Mouse (Mus musculus): ENCODE results near the gene C1s1. TPM values are rescaled to one million over a fixed set of nuclear protein-coding genes. Genes with fewer than 3 reads are reported as not detected.
"Not testable (repeated sequence)": the region's sequence is repeated elsewhere in the genome, so short reads cannot be mapped to it uniquely, and the experiment has no call there.

The C1s1 gene
- polyA plus RNA-seq, 1 experiment from 2014 or later: 0.73 TPM

DNA sequence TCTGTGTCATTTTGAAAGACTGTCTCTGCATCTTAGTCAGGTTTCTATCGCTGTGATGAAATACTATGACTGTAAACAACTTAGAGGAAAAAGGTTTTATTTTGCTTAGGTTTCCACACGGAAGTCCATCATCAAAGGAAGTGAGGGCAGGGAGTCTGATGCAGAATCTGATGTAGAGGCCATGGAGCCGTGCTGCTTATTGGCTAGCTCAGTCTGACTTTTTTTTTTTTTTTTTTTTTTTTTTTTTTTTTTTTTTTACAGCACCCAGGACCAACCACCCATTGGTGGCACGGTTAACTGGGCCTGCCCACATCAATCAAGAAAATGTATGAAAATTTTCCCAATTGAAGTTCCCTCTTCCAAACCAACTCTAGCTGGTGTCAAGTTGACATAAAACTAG is 53.2 kb downstream of the C1s1 start:
- Histone ChIP-seq H3K4me1 (ENCODE audit: control insufficient read depth, insufficient read depth, low read length) (no peaks in the 10 kb centered on the region), H3K27ac (ENCODE audit: low read length) (no peak overlapping the region), H3K4me3 (ENCODE audit: low read depth, low read length) (no peak overlapping the region), H3K9ac (ENCODE audit: low read depth, low read length) (no peak overlapping the region), H3K36me3 (ENCODE audit: control insufficient read depth, insufficient read depth, low read length) (no peaks in the 10 kb centered on the region), H3K4me2 (ENCODE audit: low read length) (no peak overlapping the region), H3K27me3 (ENCODE audit: control insufficient read depth, insufficient read depth, low read depth, low read length) (no peaks in the 10 kb centered on the region), H3K9me3 (replicated peaks; ENCODE audit: control insufficient read depth, low read length, poor library complexity, severe bottlenecking) (no peaks in the 10 kb centered on the region)
- ATAC-seq: no peak
- WGBS: 77% methylated on average over 4 of the region's 4 CpGs

DNA sequence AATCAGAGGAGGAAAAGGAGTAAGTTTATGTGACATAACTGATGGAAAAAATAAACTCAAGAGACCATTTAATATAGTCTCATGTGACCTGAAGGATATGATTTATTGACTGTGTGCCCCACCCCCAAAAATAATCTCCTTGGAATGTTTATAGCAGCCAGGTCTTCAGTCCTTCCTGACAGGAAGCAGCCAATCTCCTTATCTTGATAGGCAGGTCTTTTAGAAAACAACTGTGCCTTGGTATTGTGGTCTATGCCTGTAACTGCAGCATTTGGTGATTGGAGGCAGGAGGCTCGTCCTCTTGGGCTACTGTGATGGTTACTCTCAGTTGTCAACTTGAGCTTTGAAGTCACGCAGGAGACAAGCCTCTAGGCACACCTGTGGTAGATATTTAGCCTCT is 54.6 kb downstream of the C1s1 start:
- WGBS: 66% methylated on average over 2 of the region's 2 CpGs
- Histone ChIP-seq H3K4me2 (ENCODE audit: low read length) (no peak overlapping the region), H3K9me3 (replicated peaks; ENCODE audit: control insufficient read depth, low read length, poor library complexity, severe bottlenecking) (no peaks in the 10 kb centered on the region), H3K36me3 (ENCODE audit: control insufficient read depth, insufficient read depth, low read length) (no peaks in the 10 kb centered on the region), H3K27me3 (ENCODE audit: control insufficient read depth, insufficient read depth, low read depth, low read length) (no peaks in the 10 kb centered on the region), H3K4me3 (ENCODE audit: low read depth, low read length) (no peak overlapping the region), H3K27ac (ENCODE audit: low read length) (no peak overlapping the region), H3K4me1 (ENCODE audit: control insufficient read depth, insufficient read depth, low read length) (no peaks in the 10 kb centered on the region), H3K9ac (ENCODE audit: low read depth, low read length) (no peak overlapping the region)
- ATAC-seq: no peak

DNA sequence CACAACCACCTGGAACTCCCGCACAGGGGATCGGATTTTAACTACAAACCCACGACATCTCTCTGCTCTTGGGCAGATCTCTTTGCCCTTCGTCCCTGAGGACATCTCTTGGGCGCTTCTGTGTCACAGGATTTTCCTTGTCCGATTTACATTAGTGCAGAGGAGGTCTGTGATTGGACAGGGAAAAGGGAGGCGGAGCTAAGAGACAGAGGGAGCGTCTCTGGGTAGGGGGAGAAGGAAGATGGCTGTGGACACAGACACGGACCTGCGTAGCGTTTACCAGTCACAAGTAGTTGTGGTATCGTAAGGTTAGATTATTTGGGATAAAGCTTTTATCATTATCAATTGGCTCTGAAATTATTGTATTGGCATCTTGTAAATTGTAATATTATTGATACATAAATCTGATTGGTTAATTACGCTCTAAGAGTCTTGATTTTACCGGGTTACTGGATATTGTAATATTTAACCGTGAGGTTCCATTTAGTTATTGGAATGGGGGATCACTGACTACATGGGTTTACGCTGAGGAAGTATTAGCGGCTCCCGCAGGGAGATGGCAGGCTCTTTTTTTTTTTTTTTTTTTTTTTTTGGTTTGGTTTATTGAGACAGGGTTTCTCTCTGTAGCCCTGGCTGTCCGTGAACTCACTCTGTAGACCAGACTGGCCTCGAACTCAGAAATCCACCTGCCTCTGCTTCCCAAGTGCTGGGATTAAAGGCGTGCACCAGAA is 56.6 kb downstream of the C1s1 start:
- Histone ChIP-seq H3K36me3 (ENCODE audit: control insufficient read depth, insufficient read depth, low read length) (no peaks in the 10 kb centered on the region), H3K27me3 (ENCODE audit: control insufficient read depth, insufficient read depth, low read depth, low read length) (no peaks in the 10 kb centered on the region), H3K4me1 (ENCODE audit: control insufficient read depth, insufficient read depth, low read length) (no peaks in the 10 kb centered on the region), H3K27ac (ENCODE audit: low read length) (no peak overlapping the region), H3K9ac (ENCODE audit: low read depth, low read length) (0 out of 2 replicates have a peak overlapping the region, but pooled peaks have one; percentile 26), H3K9me3 (replicated peaks; ENCODE audit: control insufficient read depth, low read length, poor library complexity, severe bottlenecking) (no peaks in the 10 kb centered on the region), H3K4me2 (ENCODE audit: low read length) (peak overlapping the region; percentile 47), H3K4me3 (ENCODE audit: low read depth, low read length) (peak overlapping the region; percentile 26)
- 28% methylated on average over 21 of the region's 21 CpGs for WGBS
- ATAC-seq: peak; percentile 95

DNA sequence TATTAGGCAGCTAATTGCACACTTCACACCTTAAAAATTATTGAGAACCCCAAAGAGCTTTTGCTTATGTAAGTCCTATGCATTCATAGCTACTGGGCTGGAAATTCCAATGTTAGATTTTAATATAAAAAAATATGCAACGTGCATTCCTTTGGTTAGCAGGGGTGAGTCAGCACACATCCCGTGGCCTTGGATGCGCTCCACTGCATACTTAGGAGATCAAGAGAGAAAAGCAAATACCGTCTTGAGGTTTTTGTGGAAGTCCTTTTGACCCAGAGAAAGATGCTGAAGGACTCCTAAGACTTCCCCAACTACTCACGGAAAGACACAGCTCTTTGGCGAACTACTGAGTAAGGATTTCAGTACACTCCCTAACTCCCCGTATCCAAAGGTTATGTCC is 57.3 kb downstream of the C1s1 start:
- no peak overlapping the region; the same call in 1 of the 2 replicates for H3K4me3 ChIP-seq (ENCODE audit: low read depth, low read length)
- peak overlapping the region; percentile 47 for H3K4me2 ChIP-seq (ENCODE audit: low read length)
- WGBS: 83% methylated on average over 7 of the region's 7 CpGs

DNA sequence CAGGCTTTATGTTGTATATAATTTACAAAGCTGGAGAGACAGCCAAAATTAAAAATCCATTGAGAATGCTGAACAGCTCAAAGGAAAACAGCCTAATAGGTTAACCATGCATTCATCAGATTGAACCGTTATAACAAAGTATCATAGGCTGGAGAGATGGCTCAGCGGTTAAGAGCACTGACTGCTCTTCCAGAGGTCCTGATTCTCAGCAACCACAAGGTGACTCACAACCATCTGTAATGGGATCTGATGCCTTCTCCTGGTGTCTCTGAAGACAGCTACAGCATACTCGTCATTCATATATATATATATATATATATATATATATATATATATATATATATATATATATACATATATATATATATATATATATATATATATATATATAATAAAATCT is 58.3 kb downstream of the C1s1 start:
- H3K27me3 ChIP-seq (ENCODE audit: control insufficient read depth, insufficient read depth, low read depth, low read length); H3K27ac ChIP-seq (ENCODE audit: low read length); H3K9ac ChIP-seq (ENCODE audit: low read depth, low read length); H3K36me3 ChIP-seq (ENCODE audit: control insufficient read depth, insufficient read depth, low read length); H3K4me3 ChIP-seq (ENCODE audit: low read depth, low read length); H3K9me3 ChIP-seq (replicated peaks; ENCODE audit: control insufficient read depth, low read length, poor library complexity, severe bottlenecking); H3K4me2 ChIP-seq (ENCODE audit: low read length); ATAC-seq; H3K4me1 ChIP-seq (ENCODE audit: control insufficient read depth, insufficient read depth, low read length): not testable (repeated sequence)
- 81% methylated on average over 3 of the region's 3 CpGs for WGBS

More for the DNA sequence above, 57.3 kb downstream of the C1s1 start:
- Histone ChIP-seq H3K9me3 (replicated peaks; ENCODE audit: control insufficient read depth, low read length, poor library complexity, severe bottlenecking) (no peaks in the 10 kb centered on the region), H3K9ac (ENCODE audit: low read depth, low read length) (no peak overlapping the region), H3K36me3 (ENCODE audit: control insufficient read depth, insufficient read depth, low read length) (no peaks in the 10 kb centered on the region), H3K27me3 (ENCODE audit: control insufficient read depth, insufficient read depth, low read depth, low read length) (no peaks in the 10 kb centered on the region), H3K4me1 (ENCODE audit: control insufficient read depth, insufficient read depth, low read length) (no peaks in the 10 kb centered on the region), H3K27ac (ENCODE audit: low read length) (no peak overlapping the region)
- no peak; the same call in 1 of the 2 replicates for ATAC-seq

DNA sequence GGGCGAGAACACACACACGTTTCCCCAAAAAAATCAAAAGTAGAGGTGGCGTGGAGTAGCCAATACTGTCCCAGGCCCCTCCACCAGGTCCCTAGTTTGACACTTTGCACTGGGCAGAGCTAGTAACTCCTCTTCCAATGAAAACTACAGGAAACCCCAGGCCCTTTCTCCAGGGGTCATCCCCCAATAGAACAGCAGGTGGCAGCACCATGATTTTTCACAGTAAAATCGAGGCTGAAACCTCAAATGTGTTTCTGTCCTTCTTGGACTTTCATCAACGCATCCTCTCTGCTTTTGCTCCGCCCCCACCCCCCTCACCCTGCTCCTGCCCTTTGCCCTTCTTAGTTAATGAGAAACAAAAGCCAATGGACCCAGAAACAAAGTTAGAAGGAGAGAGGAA is 60.6 kb downstream of the C1s1 start:
- Histone ChIP-seq H3K36me3 (ENCODE audit: control insufficient read depth, insufficient read depth, low read length) (no peaks in the 10 kb centered on the region), H3K9me3 (replicated peaks; ENCODE audit: control insufficient read depth, low read length, poor library complexity, severe bottlenecking) (no peaks in the 10 kb centered on the region), H3K4me1 (ENCODE audit: control insufficient read depth, insufficient read depth, low read length) (no peaks in the 10 kb centered on the region), H3K9ac (ENCODE audit: low read depth, low read length) (no peak overlapping the region), H3K4me2 (ENCODE audit: low read length) (no peak overlapping the region), H3K27me3 (ENCODE audit: control insufficient read depth, insufficient read depth, low read depth, low read length) (no peaks in the 10 kb centered on the region), H3K4me3 (ENCODE audit: low read depth, low read length) (no peak overlapping the region), H3K27ac (ENCODE audit: low read length) (no peak overlapping the region)
- 22% methylated on average over 6 of the region's 6 CpGs for WGBS
- ATAC-seq: no peak

Other genes with a start within 250 kb of the C1s1 start
- 1.0 and 1.1 TPM in 2 replicates for gene Cd163, start 237.7 kb downstream of the C1s1 start, polyA plus RNA-seq (2015; fragmentation: Nextera tagmentation; extraction: Ambion mirVana)
- gene Pex5, start 127.3 kb downstream of the C1s1 start, polyA plus RNA-seq (2015; fragmentation: Nextera tagmentation; extraction: Ambion mirVana): 75.5 and 77.7 TPM in 2 replicates
- gene Clstn3, start 77.6 kb downstream of the C1s1 start, polyA plus RNA-seq (2015; fragmentation: Nextera tagmentation; extraction: Ambion mirVana): 151 and 183 TPM in 2 replicates
- gene C1rl, start 49.2 kb downstream of the C1s1 start, polyA plus RNA-seq (2015; fragmentation: Nextera tagmentation; extraction: Ambion mirVana): 0.29 and 0.36 TPM in 2 replicates
- 0.31 and 0.36 TPM in 2 replicates for gene C1ra, start 30.0 kb downstream of the C1s1 start, polyA plus RNA-seq (2015; fragmentation: Nextera tagmentation; extraction: Ambion mirVana)
- gene C1rb, start 27.9 kb upstream of the C1s1 start, polyA plus RNA-seq (2015; fragmentation: Nextera tagmentation; extraction: Ambion mirVana): not detected in 2 replicates
- gene C1s2, start 93.7 kb upstream of the C1s1 start, polyA plus RNA-seq (2015; fragmentation: Nextera tagmentation; extraction: Ambion mirVana): 0.21 and 0.26 TPM in 2 replicates
- gene Lpcat3, start 120.7 kb upstream of the C1s1 start, polyA plus RNA-seq (2015; fragmentation: Nextera tagmentation; extraction: Ambion mirVana): 40.5 and 43.8 TPM in 2 replicates
- 95.3 and 101 TPM in 2 replicates for gene Emg1, start 169.8 kb upstream of the C1s1 start, polyA plus RNA-seq (2015; fragmentation: Nextera tagmentation; extraction: Ambion mirVana)
- gene Phb2, start 170.0 kb upstream of the C1s1 start, polyA plus RNA-seq (2015; fragmentation: Nextera tagmentation; extraction: Ambion mirVana): 240 and 245 TPM in 2 replicates
- gene Ptpn6, start 196.4 kb upstream of the C1s1 start, polyA plus RNA-seq (2015; fragmentation: Nextera tagmentation; extraction: Ambion mirVana): 2.4 and 4.0 TPM in 2 replicates
- gene Grcc10, start 199.0 kb upstream of the C1s1 start, polyA plus RNA-seq (2015; fragmentation: Nextera tagmentation; extraction: Ambion mirVana): 665 and 679 TPM in 2 replicates
- gene Gm45234, start 213.7 kb upstream of the C1s1 start, polyA plus RNA-seq (2015; fragmentation: Nextera tagmentation; extraction: Ambion mirVana): not detected in 2 replicates
- gene Atn1, start 214.2 kb upstream of the C1s1 start, polyA plus RNA-seq (2015; fragmentation: Nextera tagmentation; extraction: Ambion mirVana): 28.9 and 29.3 TPM in 2 replicates
- 94.4 and 138 TPM in 2 replicates for gene Eno2, start 227.3 kb upstream of the C1s1 start, polyA plus RNA-seq (2015; fragmentation: Nextera tagmentation; extraction: Ambion mirVana)
- gene Lrrc23, start 237.4 kb upstream of the C1s1 start, polyA plus RNA-seq (2015; fragmentation: Nextera tagmentation; extraction: Ambion mirVana): 5.7 and 6.3 TPM in 2 replicates

Data from midbrain, embryonic 16.5 days (tissue).